8 mouse cellular contexts compared by ENCODE assay signal in genomic region chr15:85207763-85208162, GRCm38 (mm10). TPM values are rescaled to one million over a fixed set of nuclear protein-coding genes. Genes with fewer than 3 reads are reported as not detected.
DNase-seq lines count a peak whose midpoint lies in the region; ATAC-seq and TF ChIP-seq lines count a peak whose summit lies in the region.

No protein-coding gene starts in this region.

- 0 out of 2 replicates have a peak, but pooled peaks cover 3% of the 10 kb centered on the region for H3K9me3 ChIP-seq in heart, postnatal 0 days (replicated peaks; ENCODE audit: control insufficient read depth, low read length)
- no peaks in the 10 kb centered on the region; the same call in 1 of the 2 replicates for H3K9me3 ChIP-seq in midbrain, embryonic 11.5 days (ENCODE audit: control insufficient read depth, low read length)

- 0 out of 2 replicates have a peak, but pooled peaks cover 2% of the 10 kb centered on the region for H3K4me1 ChIP-seq in embryonic fibroblast, embryonic 13.5 days (ENCODE audit: control insufficient read depth, insufficient read depth, low read length)
- H3K4me1 ChIP-seq in heart, postnatal 0 days (ENCODE audit: control insufficient read depth, insufficient read depth) = peaks cover 7% of the 10 kb centered on the region; the same call in 1 of the 2 replicates
- H3K4me1 ChIP-seq in midbrain, embryonic 11.5 days (ENCODE audit: control insufficient read depth, insufficient read depth, low read length) = peaks cover 19% of the 10 kb centered on the region

- H3K36me3 ChIP-seq in heart, postnatal 0 days (replicated peaks; ENCODE audit: control insufficient read depth, insufficient read depth, low read length) = no peaks in the 10 kb centered on the region
- peaks cover 9% of the 10 kb centered on the region for H3K36me3 ChIP-seq in midbrain, embryonic 11.5 days (ENCODE audit: control insufficient read depth, insufficient read depth, low read length)

- H3K27me3 ChIP-seq in heart, postnatal 0 days (ENCODE audit: control insufficient read depth, insufficient read depth, low read length) = peaks cover 25% of the 10 kb centered on the region
- peaks cover 2% of the 10 kb centered on the region; the same call in 1 of the 2 replicates for H3K27me3 ChIP-seq in midbrain, embryonic 11.5 days (ENCODE audit: control insufficient read depth, insufficient read depth, low read length)

- no peak for TF ChIP-seq EP300 in heart, postnatal 0 days (IDR thresholded peaks at IDR 0.05; ENCODE audit: low read depth)

- H3K27ac ChIP-seq in layer of hippocampus, adult 2 months = peak overlapping the region; percentile 68
- peak overlapping the region; percentile 41 for H3K27ac ChIP-seq in embryonic fibroblast, embryonic 13.5 days (ENCODE audit: insufficient read depth, low read length)
- H3K27ac ChIP-seq in heart, postnatal 0 days (ENCODE audit: low read depth) = 0 out of 2 replicates have a peak overlapping the region, but pooled peaks have one; percentile 22
- peak overlapping the region; percentile 59 for H3K27ac ChIP-seq in midbrain, embryonic 11.5 days (ENCODE audit: low read depth, low read length)

- TF ChIP-seq CTCF in layer of hippocampus, adult 2 months (conservative IDR thresholded peaks at IDR 0.05) = no peak
- TF ChIP-seq CTCF in embryonic fibroblast, embryonic 13.5 days (IDR thresholded peaks at IDR 0.05; ENCODE audit: borderline replicate concordance, insufficient read depth, low read length) = no peak
- TF ChIP-seq CTCF in heart, postnatal 0 days (IDR thresholded peaks at IDR 0.05; ENCODE audit: low read depth) = no peak

- peak; percentile 47 for ATAC-seq in heart, postnatal 0 days (ENCODE audit: insufficient read depth, low read depth)
- no peak for ATAC-seq in midbrain, embryonic 11.5 days (ENCODE audit: low FRiP score)
- ATAC-seq in CD4-positive, CD25-positive, alpha-beta regulatory T cell, adult 4 months = no peak
- ATAC-seq in monocyte, adult 5-6 weeks (replicated peaks; ENCODE audit: insufficient number of reproducible peaks, low FRiP score, low TSS enrichment, poor library complexity, severe bottlenecking) = no peak

- no peak overlapping the region for H3K9ac ChIP-seq in heart, postnatal 0 days (replicated peaks; ENCODE audit: low read depth, low read length)
- peak overlapping the region; percentile 92 for H3K9ac ChIP-seq in midbrain, embryonic 11.5 days (ENCODE audit: low read length)

- peak; percentile 42 to 67 for DNase-seq in layer of hippocampus, adult 2 months (ENCODE audit: low spot score in 2 of 2)
- no peak for DNase-seq in layer of hippocampus, adult 9-10 months (ENCODE audit: low spot score)
- DNase-seq in heart, postnatal 0 days (ENCODE audit: low spot score) = peak; percentile 53
- peak; percentile 37 to 59 for DNase-seq in layer of hippocampus, adult 8-10 months (ENCODE audit: low spot score in 2 of 2)
- peak; percentile 92 for DNase-seq in midbrain, embryonic 11.5 days (ENCODE audit: low spot score, missing footprints)

- whole genome bisulfite sequencing in heart, postnatal 0 days = 15% methylated on average over 2 of the region's 2 CpGs
- 0% methylated on average over 2 of the region's 2 CpGs for WGBS in midbrain, embryonic 11.5 days

- H3K4me2 ChIP-seq in heart, postnatal 0 days (ENCODE audit: low read depth, low read length) = peak overlapping the region; percentile 90
- H3K4me2 ChIP-seq in midbrain, embryonic 11.5 days = peak overlapping the region; percentile 85

- TF ChIP-seq POLR2A in embryonic fibroblast, embryonic 13.5 days (IDR thresholded peaks at IDR 0.05; ENCODE audit: low read depth, low read length) = no peak; the same call in 1 of the 2 replicates

- no peak overlapping the region; the same call in 1 of the 2 replicates for H3K4me3 ChIP-seq in layer of hippocampus, adult 2 months
- H3K4me3 ChIP-seq in embryonic fibroblast, embryonic 13.5 days (ENCODE audit: insufficient read depth, low read length) = no peak overlapping the region
- H3K4me3 ChIP-seq in heart, postnatal 0 days (ENCODE audit: low read depth, low read length) = no peak overlapping the region
- peak overlapping the region; percentile 55; the same call in 1 of the 2 replicates for H3K4me3 ChIP-seq in midbrain, embryonic 11.5 days (ENCODE audit: low read depth, low read length)

RNA-seq across cellular contexts. Expression of gene Fbln1, which starts 2.0 kb away (rescaled TPM):
- total RNA-seq in layer of hippocampus, adult 2 months (2021) = 10 to 100 TPM; 13.4 to 13.8 TPM
- 46.2 and 92.8 TPM in 2 replicates for polyA plus RNA-seq in embryonic fibroblast, embryonic 13.5 days (2011; ENCODE audit: insufficient read length, low read depth, missing spikeins)
- total RNA-seq in heart, postnatal 0 days (2014; rRNA removed; ENCODE audit: low replicate concordance) = 81.1 and 85.9 TPM in 2 replicates
- 52.9 and 62.6 TPM in 2 replicates for polyA plus RNA-seq in heart, postnatal 0 days (2015; fragmentation: Nextera tagmentation; extraction: Ambion mirVana)
- total RNA-seq in layer of hippocampus, adult 8-10 months (2022) = 10 to 100 TPM; 13.0 to 19.7 (median 16.1) TPM
- 153 and 165 TPM in 2 replicates for polyA plus RNA-seq in midbrain, embryonic 11.5 days (2014; fragmentation: Nextera tagmentation; extraction: Ambion mirVana)
- not detected for polyA plus RNA-seq in CD4-positive, CD25-positive, alpha-beta regulatory T cell, adult 4 months (2017; shearing (Covaris generic))
- total RNA-seq in monocyte, adult 5-6 weeks (2017) = not detected in 3 replicates

Comparison
In these comparisons a context has a peak if more than half of its experiments do, and no peak if none do; other contexts are left out.
1. RNA of gene Fbln1, which starts 2.0 kb away (total RNA-seq): 81.1 to 85.9 TPM in heart, postnatal 0 days, 13.0 to 19.7 TPM in layer of hippocampus, adult 8-10 months and 13.4 to 13.8 TPM in layer of hippocampus, adult 2 months; not detected in monocyte, adult 5-6 weeks; every median in the first group is over 10 times any median in the second.
2. Peak in every context shown above with its lines, with median percentiles within 50 percentile points of each other: H3K27ac ChIP-seq.